11 mouse cellular contexts compared by ENCODE assay signal in genomic region chr13:44153784-44154183, GRCm38 (mm10).
DNase-seq lines count a peak whose midpoint lies in the region; ATAC-seq and TF ChIP-seq lines count a peak whose summit lies in the region.
"Had no signal": no experiment of that assay in that cellular context is flagged by ENCODE, and none has a peak within 500 bp of the region (broad histone marks: within the 10 kb centered on the region; RNA-seq: fewer than 3 reads in every experiment).

No protein-coding gene starts in this region.

- no peaks in the 10 kb centered on the region for H3K27me3 ChIP-seq in kidney, postnatal 0 days (ENCODE audit: insufficient read depth, low read length)
- H3K27me3 ChIP-seq in testis, adult 2 months (ENCODE audit: control insufficient read depth, insufficient read depth, low read length), result no peaks in the 10 kb centered on the region

- no peak for ATAC-seq in kidney, postnatal 0 days (replicated peaks; ENCODE audit: low FRiP score, low read depth)

- no peak overlapping the region for H3K4me3 ChIP-seq in kidney, postnatal 0 days (replicated peaks; ENCODE audit: low read depth, low read length)
- H3K4me3 ChIP-seq in testis, adult 2 months (ENCODE audit: control insufficient read depth, low read depth, low read length), result no peak overlapping the region
- H3K4me3 ChIP-seq: erythroblast, embryonic 14.5 days had no signal

- H3K9ac ChIP-seq in kidney, postnatal 0 days (ENCODE audit: low read depth, low read length), result no peak overlapping the region

- 95% methylated on average over 5 of the region's 5 CpGs for WGBS in kidney, postnatal 0 days

- H3K27ac ChIP-seq in kidney, postnatal 0 days, result no peak overlapping the region
- H3K27ac ChIP-seq in testis, adult 2 months (ENCODE audit: control insufficient read depth, insufficient read depth, low read depth, low read length), result no peak overlapping the region

- H3K9me3 ChIP-seq in kidney, postnatal 0 days (replicated peaks; ENCODE audit: low read length), result no peaks in the 10 kb centered on the region

- H3K36me3 ChIP-seq in kidney, postnatal 0 days (ENCODE audit: insufficient read depth, low read length), result no peaks in the 10 kb centered on the region
- no peaks in the 10 kb centered on the region for H3K36me3 ChIP-seq in testis, adult 2 months (ENCODE audit: control insufficient read depth, insufficient read depth, low read length)

- TF ChIP-seq POLR2A in testis, adult 2 months (IDR thresholded peaks at IDR 0.05; ENCODE audit: control insufficient read depth, low read depth, low read length), result no peak

- H3K4me1 ChIP-seq in kidney, postnatal 0 days (replicated peaks; ENCODE audit: insufficient read depth, low read length), result 0 out of 2 replicates have a peak, but pooled peaks cover 3% of the 10 kb centered on the region
- no peaks in the 10 kb centered on the region for H3K4me1 ChIP-seq in testis, adult 2 months (ENCODE audit: control insufficient read depth, insufficient read depth, low read length)

- DNase-seq in kidney, postnatal 0 days (ENCODE audit: low spot score), result no peak
- DNase-seq in kidney, postnatal 4 days, result no peak
- DNase-seq in testis, postnatal 10 days (ENCODE audit: low spot score), result no peak
- DNase-seq in ZHBTc4 (ENCODE audit: low read depth, low spot score) (peak; percentile 21), MN1 (ENCODE audit: low spot score) (no peak)
- no peak for DNase-seq in spleen, postnatal 14 days (ENCODE audit: low spot score in 2 of 2)
- DNase-seq: cerebellum, adult 9-11 months; kidney, adult 8-10 months; layer of hippocampus, adult 9-11 months had no signal

- peak; percentile 43 for TF ChIP-seq CTCF in kidney, postnatal 0 days (IDR thresholded peaks at IDR 0.05; ENCODE audit: low read depth)
- peak; percentile 39; the same call in 1 of the 2 replicates for TF ChIP-seq CTCF in testis, adult 2 months (IDR thresholded peaks at IDR 0.05; ENCODE audit: control insufficient read depth, insufficient read depth, insufficient replicate concordance, low read depth, low read length)

- no peak overlapping the region for H3K4me2 ChIP-seq in kidney, postnatal 0 days (ENCODE audit: low read length)
